Mouse (Mus musculus) MEL (cell line): ENCODE data around the gene Fndc3b. TPM values are rescaled to one million over a fixed set of nuclear protein-coding genes. Genes with fewer than 3 reads are reported as not detected.

Source experiments
- DNase-seq: peaks from one replicate; pipeline ENCODE4 v3.0.0; 2011; ENCODE audit warnings: low read depth, low spot score
- H3K27ac ChIP-seq: 2 replicates; pipeline ENCODE4 v1.5.1; 2012; ENCODE audit warnings: low read depth, mild to moderate bottlenecking, control low read depth, low read length, moderate library complexity; ENCODE audit not compliant: control insufficient read depth
- H3K27me3 ChIP-seq, 2 experiments: fragments of 150-350 bp in 1 of 2; sonication (generic) in 1 of 2; 2 replicates each; pipeline ENCODE4 v1.6.1; 2012; ENCODE audit warnings: low read length in 2 of 2, mild to moderate bottlenecking in 2 of 2, improper control_type of control experiment in 1 of 2, moderate library complexity in 1 of 2; ENCODE audit not compliant: insufficient read depth in 2 of 2, control insufficient read depth in 1 of 2
- H3K36me3 ChIP-seq, 2 experiments: 2 replicates each; pipeline ENCODE4 v1.6.1; 2012 to 2014; ENCODE audit warnings: low read length in 2 of 2, improper control_type of control experiment in 1 of 2, inconsistent platforms in 1 of 2, mild to moderate bottlenecking in 1 of 2; ENCODE audit not compliant: insufficient read depth in 2 of 2, control insufficient read depth in 1 of 2
- H3K4me1 ChIP-seq, 2 experiments: fragments of 150-350 bp in 1 of 2; sonication (generic) in 1 of 2; 2 replicates each; pipeline ENCODE4 v1.6.1; 2012; ENCODE audit warnings: low read length in 2 of 2, improper control_type of control experiment in 1 of 2, mild to moderate bottlenecking in 1 of 2; ENCODE audit not compliant: insufficient read depth in 2 of 2, control insufficient read depth in 1 of 2
- H3K4me3 ChIP-seq, 2 experiments: fragments of 150-350 bp in 1 of 2; sonication (generic) in 1 of 2; 2 replicates each; pipeline ENCODE4 v1.5.1; 2012; ENCODE audit warnings: low read depth in 2 of 2, low read length in 2 of 2, mild to moderate bottlenecking in 2 of 2, moderate library complexity in 2 of 2, control low read depth in 1 of 2, improper control_type of control experiment in 1 of 2; ENCODE audit not compliant: control insufficient read depth in 1 of 2, insufficient read depth in 1 of 2
- H3K79me2 ChIP-seq: 2 replicates; pipeline ENCODE4 v1.6.1; 2012; ENCODE audit warnings: mild to moderate bottlenecking, low read length, moderate library complexity; ENCODE audit not compliant: control insufficient read depth, poor library complexity, insufficient read depth
- H3K9ac ChIP-seq: 2 replicates; pipeline ENCODE4 v1.6.1; 2012; ENCODE audit warnings: low read depth, mild to moderate bottlenecking, control low read depth, low read length, moderate library complexity; ENCODE audit not compliant: control insufficient read depth, poor library complexity, severe bottlenecking
- H3K9me3 ChIP-seq: fragments of 150-350 bp; sonication (generic); replicated peaks from 2 replicates; pipeline ENCODE4 v1.6.1; 2012; ENCODE audit warnings: mild to moderate bottlenecking, low read length, improper control_type of control experiment, moderate library complexity; ENCODE audit not compliant: insufficient read depth
- BHLHE40 ChIP-seq: IDR thresholded peaks from 2 replicates; pipeline ENCODE4 v1.6.1; 2012; ENCODE audit warnings: low read depth, mild to moderate bottlenecking, inconsistent platforms, low read length, improper control_type of control experiment, borderline replicate concordance
- CTCF ChIP-seq, 3 experiments: IDR thresholded peaks in 2 of 3; conservative IDR thresholded peaks in 1 of 3; 2 replicates each; pipeline ENCODE4 v1.5.1; 2011 to 2012; ENCODE audit warnings: low read length in 3 of 3, low read depth in 2 of 3, mild to moderate bottlenecking in 2 of 3, improper control_type of control experiment in 1 of 3, inconsistent platforms in 1 of 3, mixed read lengths in 1 of 3, moderate library complexity in 1 of 3; ENCODE audit not compliant: control insufficient read depth in 1 of 3, insufficient read depth in 1 of 3, poor library complexity in 1 of 3, severe bottlenecking in 1 of 3
- ELF1 ChIP-seq: IDR thresholded peaks from 2 replicates; pipeline ENCODE4 v1.6.1; 2014; ENCODE audit warnings: low read depth, mild to moderate bottlenecking, inconsistent platforms, low read length, improper control_type of control experiment, moderate library complexity
- ETS1 ChIP-seq: IDR thresholded peaks from 2 replicates; pipeline ENCODE4 v1.6.1; 2012; ENCODE audit warnings: low read depth, mild to moderate bottlenecking, inconsistent platforms, low read length, improper control_type of control experiment, moderate library complexity
- GABPA ChIP-seq: IDR thresholded peaks from 2 replicates; pipeline ENCODE4 v1.6.1; 2012; ENCODE audit warnings: low read depth, mild to moderate bottlenecking, inconsistent platforms, low read length, improper control_type of control experiment, moderate library complexity
- GATA1 ChIP-seq: IDR thresholded peaks from 2 replicates; pipeline ENCODE4 v1.6.1; 2011; ENCODE audit warnings: low read depth, low read length, improper control_type of control experiment
- HCFC1 ChIP-seq: IDR thresholded peaks from 2 replicates; pipeline ENCODE4 v1.6.1; 2012; ENCODE audit warnings: low read depth, mild to moderate bottlenecking, inconsistent platforms, low read length, improper control_type of control experiment, moderate library complexity
- KAT2A ChIP-seq: conservative IDR thresholded peaks from 2 replicates; pipeline ENCODE4 v1.6.1; 2012; ENCODE audit warnings: low read depth, low read length, improper control_type of control experiment, inconsistent platforms
- MAFK ChIP-seq: IDR thresholded peaks from 2 replicates; pipeline ENCODE4 v1.6.1; 2011; ENCODE audit warnings: low read depth, mild to moderate bottlenecking, low read length, improper control_type of control experiment, borderline replicate concordance
- MAX ChIP-seq: IDR thresholded peaks from 2 replicates; pipeline ENCODE4 v1.6.1; 2011; ENCODE audit warnings: low read length, improper control_type of control experiment
- MEF2A ChIP-seq: IDR thresholded peaks from 2 replicates; pipeline ENCODE4 v1.6.1; 2014; ENCODE audit warnings: low read depth, mild to moderate bottlenecking, inconsistent platforms, low read length, improper control_type of control experiment; ENCODE audit not compliant: poor library complexity, insufficient replicate concordance, severe bottlenecking; ENCODE audit errors: extremely low read depth
- MXI1 ChIP-seq: IDR thresholded peaks from 2 replicates; pipeline ENCODE4 v1.6.1; 2011; ENCODE audit warnings: mild to moderate bottlenecking, low read depth, low read length, improper control_type of control experiment
- MYB ChIP-seq: IDR thresholded peaks from 2 replicates; pipeline ENCODE4 v1.6.1; 2011; ENCODE audit warnings: mild to moderate bottlenecking, low read depth, low read length, improper control_type of control experiment
- MYC ChIP-seq: IDR thresholded peaks from 2 replicates; pipeline ENCODE4 v1.6.1; 2011; ENCODE audit warnings: low read depth, mild to moderate bottlenecking, low read length, improper control_type of control experiment, moderate library complexity
- NRF1 ChIP-seq: IDR thresholded peaks from 2 replicates; pipeline ENCODE4 v1.6.1; 2014; ENCODE audit warnings: low read depth, mild to moderate bottlenecking, inconsistent platforms, low read length, improper control_type of control experiment, moderate library complexity; ENCODE audit not compliant: poor library complexity, insufficient read depth, severe bottlenecking
- POLR2A ChIP-seq, 2 experiments: IDR thresholded peaks; 2 replicates each; pipeline ENCODE4 v1.6.1; 2011 to 2012; ENCODE audit warnings: low read length in 2 of 2, mild to moderate bottlenecking in 2 of 2, control low read depth in 1 of 2, improper control_type of control experiment in 1 of 2, low read depth in 1 of 2, moderate library complexity in 1 of 2; ENCODE audit not compliant: control insufficient read depth in 1 of 2, insufficient read depth in 1 of 2, poor library complexity in 1 of 2
- POLR2AphosphoS2 ChIP-seq: IDR thresholded peaks from 2 replicates; pipeline ENCODE4 v1.6.1; 2011; ENCODE audit warnings: low read length, improper control_type of control experiment
- RCOR1 ChIP-seq: IDR thresholded peaks from 2 replicates; pipeline ENCODE4 v1.6.1; 2012; ENCODE audit warnings: low read depth, mild to moderate bottlenecking, inconsistent platforms, low read length, improper control_type of control experiment
- TCF12 ChIP-seq: IDR thresholded peaks from 2 replicates; pipeline ENCODE4 v1.6.1; 2014; ENCODE audit warnings: low read depth, mild to moderate bottlenecking, inconsistent platforms, low read length, improper control_type of control experiment, moderate library complexity
- UBTF ChIP-seq: IDR thresholded peaks from 2 replicates; pipeline ENCODE4 v1.6.1; 2012; ENCODE audit warnings: low read depth, mild to moderate bottlenecking, inconsistent platforms, low read length, improper control_type of control experiment, moderate library complexity, borderline replicate concordance; ENCODE audit not compliant: insufficient read depth
- USF1 ChIP-seq: IDR thresholded peaks from 2 replicates; pipeline ENCODE4 v1.6.1; 2014; ENCODE audit warnings: low read depth, mild to moderate bottlenecking, inconsistent platforms, low read length, improper control_type of control experiment, moderate library complexity
- ZC3H11A ChIP-seq: IDR thresholded peaks from 2 replicates; pipeline ENCODE4 v1.6.1; 2012; ENCODE audit warnings: low read depth, mild to moderate bottlenecking, inconsistent platforms, low read length, improper control_type of control experiment
- ZKSCAN1 ChIP-seq: IDR thresholded peaks from 2 replicates; pipeline ENCODE4 v1.6.1; 2012; ENCODE audit warnings: low read depth, mild to moderate bottlenecking, inconsistent platforms, low read length, improper control_type of control experiment, moderate library complexity
- ZMIZ1 ChIP-seq: IDR thresholded peaks from 2 replicates; pipeline ENCODE4 v1.6.1; 2012; ENCODE audit warnings: low read depth, mild to moderate bottlenecking, inconsistent platforms, low read length, improper control_type of control experiment, moderate library complexity
- ZNF384 ChIP-seq: IDR thresholded peaks from 2 replicates; pipeline ENCODE4 v1.6.1; 2012; ENCODE audit warnings: low read depth, mild to moderate bottlenecking, inconsistent platforms, low read length, improper control_type of control experiment
- polyA plus RNA-seq, 2 experiments: library from polyadenylated mRNA; stranded (reverse) in 1 of 2; unstranded in 1 of 2; fragments of >175 nt in 1 of 2; fragments of >200 nt in 1 of 2; gene quantifications; 2 replicates each; pipeline versions ENCODE4 v1.2.1 to v1.2.4; 2012; ENCODE audit warnings: low replicate concordance in 2 of 2, low read depth in 1 of 2; ENCODE audit not compliant: insufficient read length in 2 of 2, insufficient read depth in 1 of 2, missing spikeins in 1 of 2
- total RNA-seq: library from RNA; depleted of rRNA; stranded (reverse); fragments of 300-350 nt; gene quantifications from 2 replicates; pipeline ENCODE4 v1.2.3, GENCODE M21; 2012

The Fndc3b gene
- total and polyA plus RNA-seq, 3 experiments = not detected

- no peaks in the 10 kb centered on the region for H3K79me2 ChIP-seq
- H3K27me3 ChIP-seq = no peaks in the 10 kb centered on the region; a peak in 1 of 4 replicates
- no peaks in the 10 kb centered on the region for H3K36me3 ChIP-seq
- H3K4me1 ChIP-seq = no peaks in the 10 kb centered on the region
- H3K4me3 ChIP-seq = no peak overlapping the region
- no peak overlapping the region for H3K9ac ChIP-seq
- no peak for DNase-seq
- H3K27ac ChIP-seq = no peak overlapping the region
- no peak for TF ChIP-seq ETS1
- TF ChIP-seq MAFK = no peak
- no peak for TF ChIP-seq BHLHE40
- TF ChIP-seq MAX = no peak
- no peak for TF ChIP-seq HCFC1
- no peak for TF ChIP-seq MEF2A
- no peak for TF ChIP-seq ZMIZ1
- TF ChIP-seq KAT2A = no peak
- TF ChIP-seq RCOR1 = no peak
- TF ChIP-seq POLR2AphosphoS2 = no peak
- no peak for TF ChIP-seq ZNF384
- no peak for TF ChIP-seq NRF1
- TF ChIP-seq GATA1 = no peak
- TF ChIP-seq TCF12 = no peak
- no peak for TF ChIP-seq MYC
- TF ChIP-seq, all 39 proteins: peak for 0
- H3K9me3 ChIP-seq = no peaks in the 10 kb centered on the region
These were observed 216.4 kb downstream of the Fndc3b start for GRCm38 (mm10) chr3:27494698-27495097.

DNA sequence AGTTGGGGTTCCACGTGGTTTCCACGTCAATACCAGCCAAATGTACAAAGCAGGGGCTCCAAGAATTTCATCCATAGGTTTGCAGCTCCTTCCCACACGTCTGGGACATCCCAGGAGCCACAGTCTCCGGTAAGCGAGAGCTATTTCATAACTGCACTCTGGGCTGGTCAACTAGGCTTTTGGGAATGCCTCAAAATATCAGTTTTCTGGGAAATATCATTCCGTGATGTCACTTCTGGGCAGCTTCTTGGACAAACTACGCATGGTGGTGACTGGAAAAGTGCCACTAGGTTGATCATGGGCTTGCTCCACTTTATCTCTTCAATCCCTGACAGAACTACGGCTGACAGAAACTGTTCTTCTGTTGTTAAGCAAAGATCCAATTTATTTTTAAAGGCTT lies 217.0 kb downstream of the Fndc3b start:
- Histone ChIP-seq H3K4me1 (no peaks in the 10 kb centered on the region), H3K9me3 (no peaks in the 10 kb centered on the region), H3K27me3 (no peaks in the 10 kb centered on the region; a peak in 1 of 4 replicates), H3K27ac (no peak overlapping the region), H3K9ac (no peak overlapping the region)
- no peak for DNase-seq
- no peak for TF ChIP-seq UBTF
- no peak for TF ChIP-seq USF1
- TF ChIP-seq ZC3H11A = no peak
- no peak for TF ChIP-seq MEF2A
- no peak for TF ChIP-seq ELF1
- TF ChIP-seq GATA1 = no peak
- TF ChIP-seq CTCF (IDR thresholded peaks at IDR 0.05 in 2 of 3, conservative IDR thresholded peaks at IDR 0.05 in 1 of 3; ENCODE audit: control insufficient read depth in 1 of 3, insufficient read depth in 1 of 3, low read depth in 2 of 3, low read length in 3 of 3, poor library complexity in 1 of 3, severe bottlenecking in 1 of 3) = no peak
- no peak for TF ChIP-seq MYB
- TF ChIP-seq MXI1 = no peak
- TF ChIP-seq ZKSCAN1 = no peak
- TF ChIP-seq GABPA = no peak
- no peak for TF ChIP-seq ETS1
- no peak for TF ChIP-seq NRF1
- no peak for TF ChIP-seq POLR2AphosphoS2
- no peak for TF ChIP-seq POLR2A (IDR thresholded peaks at IDR 0.05; ENCODE audit: control insufficient read depth in 1 of 2, insufficient read depth in 1 of 2, low read depth in 1 of 2, low read length in 2 of 2, poor library complexity in 1 of 2)
- no peak for TF ChIP-seq ZMIZ1
- no peak for TF ChIP-seq MAFK
- TF ChIP-seq MYC = no peak
- TF ChIP-seq, all 39 proteins: peak for 0
- H3K79me2 ChIP-seq = no peaks in the 10 kb centered on the region
- no peaks in the 10 kb centered on the region for H3K36me3 ChIP-seq
- no peak overlapping the region for H3K4me3 ChIP-seq
